Mouse (Mus musculus) thymus, postnatal 36 days (tissue): ENCODE measurements around the gene Ugt1a10.

Experiments used
- DNase-seq, 2 experiments: peaks; one replicate each; pipeline ENCODE4 v3.0.0; 2022; ENCODE audit warnings: mixed read lengths in 2 of 2

Ugt1a10 gene

GRCm38 (mm10) chr1:88231803-88232499 lies 176.8 kb downstream of the Ugt1a10 start:
- no peak for DNase-seq

GRCm38 (mm10) chr1:88232664-88233380 lies 177.6 kb downstream of the Ugt1a10 start:
- peak in 1 of 2 experiments; percentile 9 for DNase-seq

- DNase-seq = peak in 1 of 2 experiments; percentile 8
Observed at GRCm38 (mm10) chr1:88233421-88234247, 178.4 kb downstream of the Ugt1a10 start.

- no peak for DNase-seq
Observed at GRCm38 (mm10) chr1:88234248-88234610, 179.0 kb downstream of the Ugt1a10 start.

- no peak for DNase-seq
Observed at GRCm38 (mm10) chr1:88234646-88235045, 179.5 kb downstream of the Ugt1a10 start.

- DNase-seq = peak in 1 of 2 experiments; percentile 21
Observed at GRCm38 (mm10) chr1:88235046-88235893, 180.1 kb downstream of the Ugt1a10 start.

- DNase-seq = no peak
Observed at GRCm38 (mm10) chr1:88235894-88236415, 180.8 kb downstream of the Ugt1a10 start.

GRCm38 (mm10) chr1:88237311-88237710 lies 182.1 kb downstream of the Ugt1a10 start:
- DNase-seq = peak in 1 of 2 experiments; percentile 16

GRCm38 (mm10) chr1:88238771-88239170 lies 183.6 kb downstream of the Ugt1a10 start:
- DNase-seq = no peak

GRCm38 (mm10) chr1:88240072-88240471 lies 184.9 kb downstream of the Ugt1a10 start:
- DNase-seq = no peak

- no peak for DNase-seq
Observed at GRCm38 (mm10) chr1:88240579-88240978, 185.4 kb downstream of the Ugt1a10 start.

GRCm38 (mm10) chr1:88243861-88244260 lies 188.7 kb downstream of the Ugt1a10 start:
- peak in 1 of 2 experiments; percentile 19 for DNase-seq

GRCm38 (mm10) chr1:88245881-88246280 lies 190.7 kb downstream of the Ugt1a10 start:
- no peak for DNase-seq

GRCm38 (mm10) chr1:88246386-88246785 lies 191.2 kb downstream of the Ugt1a10 start:
- DNase-seq = no peak

GRCm38 (mm10) chr1:88247660-88248059 lies 192.5 kb downstream of the Ugt1a10 start:
- no peak for DNase-seq

- no peak for DNase-seq
Observed at GRCm38 (mm10) chr1:88248658-88249057, 193.5 kb downstream of the Ugt1a10 start.

GRCm38 (mm10) chr1:88249596-88249995 lies 194.4 kb downstream of the Ugt1a10 start:
- no peak for DNase-seq

- no peak for DNase-seq
Observed at GRCm38 (mm10) chr1:88250023-88250422, 194.8 kb downstream of the Ugt1a10 start.

GRCm38 (mm10) chr1:88253106-88253505 lies 197.9 kb downstream of the Ugt1a10 start:
- DNase-seq = no peak

- DNase-seq = no peak
Observed at GRCm38 (mm10) chr1:88253540-88253939, 198.4 kb downstream of the Ugt1a10 start.

- no peak for DNase-seq
Observed at GRCm38 (mm10) chr1:88254793-88255465, 199.7 kb downstream of the Ugt1a10 start.

- no peak for DNase-seq
Observed at GRCm38 (mm10) chr1:88255466-88255857, 200.3 kb downstream of the Ugt1a10 start.
